ENCODE assay signal across 8 mouse cellular contexts in genomic region chr12:109053020-109053806, GRCm38 (mm10). TPM values are rescaled to one million over a fixed set of nuclear protein-coding genes. Genes with fewer than 3 reads are reported as not detected.
DNase-seq lines count a peak whose midpoint lies in the region; ATAC-seq lines count a peak whose summit lies in the region.

No protein-coding gene starts in this region.

- peak overlapping the region; percentile 51 for H3K4me3 ChIP-seq in liver, embryonic 11.5 days (ENCODE audit: low read depth, low read length)
- H3K4me3 ChIP-seq in embryonic facial prominence, embryonic 14.5 days (ENCODE audit: low read depth, low read length), result peak overlapping the region; percentile 61
- peak overlapping the region; percentile 40 for H3K4me3 ChIP-seq in intestine, embryonic 14.5 days (ENCODE audit: low read depth, low read length)
- peak overlapping the region; percentile 49 for H3K4me3 ChIP-seq in neural tube, embryonic 12.5 days

- peak overlapping the region; percentile 70 for H3K4me2 ChIP-seq in liver, embryonic 11.5 days
- H3K4me2 ChIP-seq in embryonic facial prominence, embryonic 14.5 days (ENCODE audit: low read depth, low read length), result peak overlapping the region; percentile 96
- H3K4me2 ChIP-seq in intestine, embryonic 14.5 days (ENCODE audit: low read length), result peak overlapping the region; percentile 74
- peak overlapping the region; percentile 91 for H3K4me2 ChIP-seq in neural tube, embryonic 12.5 days (replicated peaks)

- H3K4me1 ChIP-seq in liver, embryonic 11.5 days (replicated peaks; ENCODE audit: control insufficient read depth, insufficient read depth, low read length), result no peaks in the 10 kb centered on the region
- 0 out of 2 replicates have a peak, but pooled peaks cover 4% of the 10 kb centered on the region for H3K4me1 ChIP-seq in embryonic facial prominence, embryonic 14.5 days (ENCODE audit: control insufficient read depth, insufficient read depth, low read length)
- H3K4me1 ChIP-seq in intestine, embryonic 14.5 days (replicated peaks; ENCODE audit: control insufficient read depth, insufficient read depth, low read length), result peaks cover 14% of the 10 kb centered on the region; the same call in 1 of the 2 replicates
- H3K4me1 ChIP-seq in neural tube, embryonic 12.5 days, result peaks cover 27% of the 10 kb centered on the region

- H3K9ac ChIP-seq in liver, embryonic 11.5 days (ENCODE audit: low read depth, low read length), result no peak overlapping the region
- peak overlapping the region; percentile 68 for H3K9ac ChIP-seq in embryonic facial prominence, embryonic 14.5 days (ENCODE audit: low read depth, low read length)
- H3K9ac ChIP-seq in intestine, embryonic 14.5 days (ENCODE audit: low read length), result peak overlapping the region; percentile 50
- H3K9ac ChIP-seq in neural tube, embryonic 12.5 days, result peak overlapping the region; percentile 53

- peaks cover 88% of the 10 kb centered on the region for H3K27me3 ChIP-seq in liver, embryonic 11.5 days (replicated peaks; ENCODE audit: control insufficient read depth, insufficient read depth, low read length)
- peaks cover 68% of the 10 kb centered on the region for H3K27me3 ChIP-seq in embryonic facial prominence, embryonic 14.5 days (replicated peaks; ENCODE audit: control insufficient read depth, insufficient read depth, low read length)
- peaks cover 73% of the 10 kb centered on the region for H3K27me3 ChIP-seq in intestine, embryonic 14.5 days (replicated peaks; ENCODE audit: control insufficient read depth, insufficient read depth, low read length)
- H3K27me3 ChIP-seq in neural tube, embryonic 12.5 days (replicated peaks), result peaks cover 71% of the 10 kb centered on the region

- H3K9me3 ChIP-seq in liver, embryonic 11.5 days (ENCODE audit: control insufficient read depth, low read length), result no peaks in the 10 kb centered on the region
- no peaks in the 10 kb centered on the region for H3K9me3 ChIP-seq in embryonic facial prominence, embryonic 14.5 days (ENCODE audit: control insufficient read depth, low read length)
- H3K9me3 ChIP-seq in intestine, embryonic 14.5 days (ENCODE audit: control insufficient read depth, low read length), result no peaks in the 10 kb centered on the region
- no peaks in the 10 kb centered on the region for H3K9me3 ChIP-seq in neural tube, embryonic 12.5 days

- DNase-seq in liver, embryonic 11.5 days (ENCODE audit: low spot score), result peak; percentile 40
- no peak for DNase-seq in liver
- DNase-seq in embryonic facial prominence, embryonic 14.5 days (ENCODE audit: low spot score), result no peak
- DNase-seq in intestine, embryonic 14.5 days (ENCODE audit: low spot score), result peak; percentile 65
- DNase-seq in urinary bladder, postnatal 36 days (ENCODE audit: low spot score in 2 of 2), result no peak
- no peak for DNase-seq in gastrocnemius, postnatal 14 days
- no peak for DNase-seq in testis, postnatal 14 days (ENCODE audit: low spot score)

- no peak; the same call in 1 of the 2 replicates for ATAC-seq in liver, embryonic 11.5 days (replicated peaks; ENCODE audit: low FRiP score)
- peak; percentile 51 for ATAC-seq in embryonic facial prominence, embryonic 14.5 days (ENCODE audit: low read depth)
- ATAC-seq in intestine, embryonic 14.5 days (replicated peaks; ENCODE audit: low FRiP score, low TSS enrichment, low read depth), result peak; percentile 42
- 0 out of 2 replicates have a peak, but pooled peaks have one; percentile 10 for ATAC-seq in neural tube, embryonic 12.5 days (ENCODE audit: low FRiP score, low read depth)

- 3% methylated on average over 101 of the region's 105 CpGs for WGBS in liver, embryonic 11.5 days
- 0% methylated on average over 20 of the region's 105 CpGs for WGBS in embryonic facial prominence, embryonic 14.5 days
- under 1% methylated on average over 77 of the region's 105 CpGs for WGBS in intestine, embryonic 14.5 days
- WGBS in neural tube, embryonic 12.5 days, result under 1% methylated on average over 95 of the region's 105 CpGs

- intact Hi-C loops in gastrocnemius, postnatal 14 days (cut with DNase I; ENCODE audit: low total_unique reads), result no loop called here

- no peak overlapping the region for H3K27ac ChIP-seq in liver, embryonic 11.5 days (ENCODE audit: low read depth, low read length)
- no peak overlapping the region for H3K27ac ChIP-seq in embryonic facial prominence, embryonic 14.5 days (replicated peaks; ENCODE audit: low read depth, low read length)
- no peak overlapping the region for H3K27ac ChIP-seq in intestine, embryonic 14.5 days (ENCODE audit: low read depth)
- H3K27ac ChIP-seq in neural tube, embryonic 12.5 days, result no peak overlapping the region

- H3K36me3 ChIP-seq in liver, embryonic 11.5 days (ENCODE audit: control insufficient read depth, insufficient read depth, low read length), result no peaks in the 10 kb centered on the region
- H3K36me3 ChIP-seq in embryonic facial prominence, embryonic 14.5 days (ENCODE audit: control insufficient read depth, insufficient read depth, low read length), result no peaks in the 10 kb centered on the region
- no peaks in the 10 kb centered on the region for H3K36me3 ChIP-seq in intestine, embryonic 14.5 days (ENCODE audit: control insufficient read depth, insufficient read depth, low read length)
- H3K36me3 ChIP-seq in neural tube, embryonic 12.5 days, result no peaks in the 10 kb centered on the region

RNA-seq across cellular contexts. Expression of gene Begain, which starts 14.8 kb away (rescaled TPM):
- 2.2 and 3.2 TPM in 2 replicates for polyA plus RNA-seq in liver, embryonic 11.5 days (2014; fragmentation: Nextera tagmentation; extraction: Ambion mirVana)
- 15.7 and 18.6 TPM in 2 replicates for polyA plus RNA-seq in embryonic facial prominence, embryonic 14.5 days (2014; fragmentation: Nextera tagmentation; extraction: Ambion mirVana)
- 9.9 and 10.3 TPM in 2 replicates for polyA plus RNA-seq in intestine, embryonic 14.5 days (2014; fragmentation: Nextera tagmentation; extraction: Ambion mirVana)
- 23.3 and 25.1 TPM in 2 replicates for polyA plus RNA-seq in neural tube, embryonic 12.5 days (2016; fragmentation: Nextera tagmentation; extraction: Ambion mirVana)
- 1 to 10 TPM; 1.0 to 1.3 TPM for total RNA-seq in gastrocnemius, postnatal 14 days (2021)

Comparison
In these comparisons a context has a peak if more than half of its experiments do, and no peak if none do; other contexts are left out.
1. DNase-seq: peak in liver, embryonic 11.5 days (single experiment) and intestine, embryonic 14.5 days (single experiment); none in liver (single experiment), embryonic facial prominence, embryonic 14.5 days (single experiment), urinary bladder, postnatal 36 days (0 of 2), gastrocnemius, postnatal 14 days (single experiment) and testis, postnatal 14 days (single experiment).
2. Peak in every context shown above with its lines, with median percentiles within 50 percentile points of each other: H3K4me2 ChIP-seq and H3K4me3 ChIP-seq.